Mouse (Mus musculus) heart, adult 11 months (tissue): Measurements from ENCODE around the gene Cenpm.
A peak's percentile ranks its signal among the peaks of the same experiment; 100 is the strongest.

Experiments used
- DNase-seq: peaks from one replicate; pipeline ENCODE4 v3.0.0; 2022

Cenpm gene

GRCm38 (mm10) chr15:82236565-82236964 is 8.0 kb downstream of the Cenpm start:
- DNase-seq: peak; percentile 95

GRCm38 (mm10) chr15:82235661-82236060 is 8.9 kb downstream of the Cenpm start:
- DNase-seq: no peak

- DNase-seq: no peak
Observed at GRCm38 (mm10) chr15:82232651-82233050, 11.9 kb downstream of the Cenpm start.

GRCm38 (mm10) chr15:82231591-82232378 is 12.8 kb downstream of the Cenpm start:
- peak; percentile 94 for DNase-seq

GRCm38 (mm10) chr15:82231100-82231499 is 13.4 kb downstream of the Cenpm start:
- no peak for DNase-seq

- no peak for DNase-seq
Observed at GRCm38 (mm10) chr15:82230098-82230611, 14.4 kb downstream of the Cenpm start.

GRCm38 (mm10) chr15:82229542-82230045 is 15.0 kb downstream of the Cenpm start:
- no peak for DNase-seq

- no peak for DNase-seq
Observed at GRCm38 (mm10) chr15:82225769-82226168, 18.8 kb downstream of the Cenpm start.

GRCm38 (mm10) chr15:82224602-82225215 is 19.8 kb downstream of the Cenpm start:
- DNase-seq: no peak

- DNase-seq: peak; percentile 94
Observed at GRCm38 (mm10) chr15:82223657-82224601, 20.6 kb downstream of the Cenpm start, which contains the start of gene Tnfrsf13c. Gene Tnfrsf13c (minus strand): TSS chr15:82224369.

- DNase-seq: no peak
Observed at GRCm38 (mm10) chr15:82223251-82223650, 21.3 kb downstream of the Cenpm start.

- DNase-seq: no peak
Observed at GRCm38 (mm10) chr15:82221104-82221860, 23.3 kb downstream of the Cenpm start.

- DNase-seq: no peak
Observed at GRCm38 (mm10) chr15:82220003-82220675, 24.4 kb downstream of the Cenpm start.

GRCm38 (mm10) chr15:82218778-82219666 is 25.5 kb downstream of the Cenpm start:
- peak; percentile 93 for DNase-seq

- DNase-seq: no peak
Observed at GRCm38 (mm10) chr15:82217980-82218379, 26.6 kb downstream of the Cenpm start.

- no peak for DNase-seq
Observed at GRCm38 (mm10) chr15:82217039-82217438, 27.5 kb downstream of the Cenpm start.

- peak; percentile 92 for DNase-seq
Observed at GRCm38 (mm10) chr15:82216142-82216827, 28.3 kb downstream of the Cenpm start.

- no peak for DNase-seq
Observed at GRCm38 (mm10) chr15:82215332-82216046, 29.1 kb downstream of the Cenpm start.

GRCm38 (mm10) chr15:82213222-82213621 is 31.3 kb downstream of the Cenpm start:
- no peak for DNase-seq
